Mouse (Mus musculus): ENCODE measurements around the gene Serpina3c.

DNA sequence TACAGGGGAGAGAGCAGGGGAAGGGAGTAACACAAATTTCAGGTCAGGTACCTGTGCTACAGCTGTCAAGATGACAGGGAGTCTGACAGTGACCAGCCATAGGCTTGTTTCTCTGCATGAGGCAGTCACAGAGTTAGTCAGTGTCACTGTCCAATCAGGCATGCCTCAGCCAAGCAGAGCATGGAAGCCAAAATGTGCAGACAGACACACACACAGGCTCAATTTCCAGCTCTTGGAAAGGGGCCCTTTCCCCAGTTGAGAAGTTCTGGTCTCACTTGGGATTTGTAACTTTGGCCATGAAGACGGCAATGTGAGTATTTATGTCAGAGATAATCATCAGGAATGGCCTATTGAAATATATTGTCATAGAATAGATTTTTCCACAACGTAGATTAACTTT is 35.6 kb upstream of the Serpina3c start:
- TF ChIP-seq POLR2A (IDR thresholded peaks at IDR 0.05; ENCODE audit: borderline replicate concordance, control insufficient read depth, low read depth, low read length) (no peak), CTCF (IDR thresholded peaks at IDR 0.05; ENCODE audit: control insufficient read depth, insufficient read depth, low read length) (no peak)

Measured in bone marrow, adult 2 months (tissue).